Mouse (Mus musculus): ENCODE measurements at regions not wholly inside any gene's neighbourhood (a gene's known extent, or its start where the extent isn't known, plus 50 kb on each side); places are given as distances from the start of the nearest gene placed in this dataset.

- DNase-seq (ENCODE audit: low spot score): no peak
These were observed 384.4 kb downstream of the Rapgef2 start for GRCm38 (mm10) chr3:78901838-78902484.

GRCm38 (mm10) chr3:78901016-78901837, 385.1 kb downstream of the Rapgef2 start:
- DNase-seq (ENCODE audit: low spot score): no peak

- no peak for DNase-seq (ENCODE audit: low spot score)
These were observed 386.7 kb downstream of the Rapgef2 start for GRCm38 (mm10) chr3:78899446-78900230.

GRCm38 (mm10) chr3:78889326-78889725, 397.0 kb downstream of the Rapgef2 start:
- no peak for DNase-seq (ENCODE audit: low spot score)

- no peak for DNase-seq (ENCODE audit: low spot score)
These were observed 401.6 kb downstream of the Rapgef2 start for GRCm38 (mm10) chr3:78884715-78885114.

GRCm38 (mm10) chr3:78884029-78884428, 402.3 kb downstream of the Rapgef2 start:
- no peak for DNase-seq (ENCODE audit: low spot score)

GRCm38 (mm10) chr3:78880072-78880471, 406.2 kb downstream of the Rapgef2 start:
- no peak for DNase-seq (ENCODE audit: low spot score)

GRCm38 (mm10) chr3:78877323-78877722, 409.0 kb downstream of the Rapgef2 start:
- no peak for DNase-seq (ENCODE audit: low spot score)

GRCm38 (mm10) chr3:78866896-78867295, 419.4 kb downstream of the Rapgef2 start:
- DNase-seq (ENCODE audit: low spot score): no peak

GRCm38 (mm10) chr3:78866083-78866726, 420.1 kb downstream of the Rapgef2 start:
- no peak for DNase-seq (ENCODE audit: low spot score)

- DNase-seq (ENCODE audit: low spot score): no peak
These were observed 423.3 kb downstream of the Rapgef2 start for GRCm38 (mm10) chr3:78863005-78863404.

GRCm38 (mm10) chr3:78846617-78847318, 439.5 kb downstream of the Rapgef2 start:
- no peak for DNase-seq (ENCODE audit: low spot score)

GRCm38 (mm10) chr3:78841173-78841572, 445.1 kb downstream of the Rapgef2 start:
- DNase-seq (ENCODE audit: low spot score): no peak

GRCm38 (mm10) chr3:78836824-78837223, 449.5 kb downstream of the Rapgef2 start:
- DNase-seq (ENCODE audit: low spot score): no peak

- DNase-seq (ENCODE audit: low spot score): no peak
These were observed 460.8 kb downstream of the Rapgef2 start for GRCm38 (mm10) chr3:78825505-78825904.

- DNase-seq (ENCODE audit: low spot score): no peak
These were observed 473.9 kb downstream of the Rapgef2 start for GRCm38 (mm10) chr3:78812425-78812824.

GRCm38 (mm10) chr3:78810431-78811152, 475.7 kb downstream of the Rapgef2 start:
- DNase-seq (ENCODE audit: low spot score): no peak

GRCm38 (mm10) chr3:78803176-78803575, 483.1 kb downstream of the Rapgef2 start:
- DNase-seq (ENCODE audit: low spot score): no peak

GRCm38 (mm10) chr3:78795951-78796455, 490.3 kb downstream of the Rapgef2 start:
- no peak for DNase-seq (ENCODE audit: low spot score)

GRCm38 (mm10) chr3:78792440-78793057, 493.8 kb downstream of the Rapgef2 start:
- no peak for DNase-seq (ENCODE audit: low spot score)

Data from yolk sac, embryonic 10.5 days (tissue).